ENCODE assay signal across 27 mouse cellular contexts in genomic region chr9:122271318-122271717, GRCm38 (mm10).
"Had no signal": no experiment of that assay in that cellular context is flagged by ENCODE, and none has a peak within 500 bp of the region (broad histone marks: within the 10 kb centered on the region; RNA-seq: fewer than 3 reads in every experiment).

No protein-coding gene starts in this region.

- H3K27me3 ChIP-seq: embryonic facial prominence, embryonic 12.5 days; embryonic facial prominence, embryonic 13.5 days; embryonic facial prominence, embryonic 15.5 days; forebrain, embryonic 12.5 days; forebrain, embryonic 13.5 days; forebrain, embryonic 15.5 days had no signal

- H3K4me3 ChIP-seq: embryonic facial prominence, embryonic 10.5 days; embryonic facial prominence, embryonic 12.5 days; embryonic facial prominence, embryonic 13.5 days; embryonic facial prominence, embryonic 15.5 days; erythroblast, embryonic 14.5 days; forebrain, embryonic 10.5 days; forebrain, embryonic 12.5 days; forebrain, embryonic 13.5 days; forebrain, embryonic 15.5 days; gastrocnemius, adult 2 months had no signal

- H3K27ac ChIP-seq: embryonic facial prominence, embryonic 10.5 days; embryonic facial prominence, embryonic 12.5 days; embryonic facial prominence, embryonic 13.5 days; embryonic facial prominence, embryonic 15.5 days; forebrain, embryonic 10.5 days; forebrain, embryonic 12.5 days; forebrain, embryonic 13.5 days; forebrain, embryonic 15.5 days; gastrocnemius, adult 2 months had no signal

- H3K9me3 ChIP-seq: embryonic facial prominence, embryonic 10.5 days; embryonic facial prominence, embryonic 12.5 days; embryonic facial prominence, embryonic 13.5 days; embryonic facial prominence, embryonic 15.5 days; forebrain, embryonic 10.5 days; forebrain, embryonic 12.5 days; forebrain, embryonic 13.5 days; forebrain, embryonic 15.5 days had no signal

- H3K4me2 ChIP-seq: embryonic facial prominence, embryonic 12.5 days; embryonic facial prominence, embryonic 13.5 days; embryonic facial prominence, embryonic 15.5 days; forebrain, embryonic 12.5 days; forebrain, embryonic 13.5 days; forebrain, embryonic 15.5 days had no signal

- ATAC-seq: forebrain, embryonic 13.5 days; forebrain, embryonic 14.5 days; forebrain, embryonic 15.5 days; forebrain, embryonic 16.5 days; forebrain, postnatal 0 days had no signal

- H3K4me1 ChIP-seq: embryonic facial prominence, embryonic 10.5 days; embryonic facial prominence, embryonic 12.5 days; embryonic facial prominence, embryonic 13.5 days; embryonic facial prominence, embryonic 15.5 days; forebrain, embryonic 10.5 days; forebrain, embryonic 12.5 days had no signal

- DNase-seq: cerebellum, adult 2 months; cerebellum, adult 8-10 months; cerebellum, adult 9-10 months; cerebellum, adult 9-11 months; cerebellum, postnatal 10 days; cerebellum, postnatal 14 days; cerebellum, postnatal 25 days; cerebellum, postnatal 36 days; embryo, embryonic 11 days; forebrain, postnatal 0 days; gastrocnemius, adult 2 months; gastrocnemius, postnatal 10 days; gastrocnemius, postnatal 14 days; gastrocnemius, postnatal 25 days; gastrocnemius, postnatal 36 days; heart, adult 18-20 months had no signal

- H3K9ac ChIP-seq: embryonic facial prominence, embryonic 12.5 days; embryonic facial prominence, embryonic 13.5 days; embryonic facial prominence, embryonic 15.5 days; forebrain, embryonic 12.5 days; forebrain, embryonic 13.5 days; forebrain, embryonic 15.5 days; forebrain, postnatal 0 days had no signal
